Mouse (Mus musculus) heart, postnatal 0 days (tissue): ENCODE measurements around the gene Pus10.

Experiments used
- CTCF ChIP-seq: IDR thresholded peaks from 2 replicates; pipeline ENCODE4 v1.5.1; 2016; ENCODE audit warnings: antibody characterized with exemption, control low read depth, low read depth
- EP300 ChIP-seq: IDR thresholded peaks from 2 replicates; pipeline ENCODE4 v1.6.1; 2016; ENCODE audit warnings: antibody characterized with exemption, low read depth

DNA sequence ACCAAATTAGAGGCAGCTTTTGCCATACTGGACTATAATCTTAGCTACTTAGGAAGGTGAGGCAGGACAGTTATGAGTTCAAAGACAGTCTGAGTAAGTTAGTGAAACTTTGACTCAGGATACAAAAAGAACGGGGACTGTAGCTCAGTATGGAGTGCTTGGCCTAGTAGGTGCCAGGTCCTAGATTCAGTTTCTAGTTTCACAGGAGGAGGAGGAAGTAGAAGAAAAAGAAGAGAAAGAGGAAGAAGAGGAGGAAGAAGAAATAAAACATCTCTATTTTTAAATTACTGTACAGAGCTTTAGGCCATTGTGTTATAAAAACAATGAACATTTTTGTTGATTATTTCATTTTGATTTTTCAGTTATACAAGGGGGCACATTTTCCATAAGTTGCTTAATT lies 22.6 kb downstream of the Pus10 start:
- TF ChIP-seq CTCF (no peak), EP300 (no peak)
